Mouse (Mus musculus): ENCODE measurements around the gene Mroh2a. TPM values are rescaled to one million over a fixed set of nuclear protein-coding genes. Genes with fewer than 3 reads are reported as not detected.

The Mroh2a gene
- total and polyA plus RNA-seq, 2 experiments: 0.82 to 1.0 TPM

GRCm38 (mm10) chr1:88212341-88213045 is 14.3 kb upstream of the Mroh2a start:
- 42% methylated on average over 8 of the region's 8 CpGs for WGBS
- H3K4me3 ChIP-seq (ENCODE audit: insufficient read depth, low read depth, low read length): peak overlapping the region; percentile 17
- peaks cover 8% of the 10 kb centered on the region for H3K4me1 ChIP-seq (ENCODE audit: control insufficient read depth, insufficient read depth, low read length)
- peaks cover 16% of the 10 kb centered on the region for H3K79me2 ChIP-seq (ENCODE audit: control insufficient read depth, insufficient read depth, low read length)
- peak overlapping the region; percentile 56 for H3K9ac ChIP-seq (ENCODE audit: low read depth, low read length)
- H3K27me3 ChIP-seq (ENCODE audit: control insufficient read depth, insufficient read depth, low read length): no peaks in the 10 kb centered on the region
- H3K36me3 ChIP-seq (ENCODE audit: control insufficient read depth, insufficient read depth, low read length): peaks cover 25% of the 10 kb centered on the region
- H3K27ac ChIP-seq (replicated peaks; ENCODE audit: insufficient read depth, low read depth, low read length): peak overlapping the region; percentile 69
- TF ChIP-seq CTCF (IDR thresholded peaks at IDR 0.05; ENCODE audit: low read depth, low read length): no peak
- TF ChIP-seq POLR2A (IDR thresholded peaks at IDR 0.05; ENCODE audit: extremely low read depth, insufficient read depth, low read length): no peak
- peak; percentile 86 for DNase-seq (ENCODE audit: extremely low read depth, low read depth, low spot score)

- Histone ChIP-seq H3K4me3 (ENCODE audit: insufficient read depth, low read depth, low read length) (peak overlapping the region; percentile 17), H3K79me2 (ENCODE audit: control insufficient read depth, insufficient read depth, low read length) (peaks cover 14% of the 10 kb centered on the region), H3K36me3 (ENCODE audit: control insufficient read depth, insufficient read depth, low read length) (peaks cover 27% of the 10 kb centered on the region), H3K27me3 (ENCODE audit: control insufficient read depth, insufficient read depth, low read length) (no peaks in the 10 kb centered on the region), H3K9ac (ENCODE audit: low read depth, low read length) (peak overlapping the region; percentile 56), H3K4me1 (ENCODE audit: control insufficient read depth, insufficient read depth, low read length) (peaks cover 8% of the 10 kb centered on the region), H3K27ac (replicated peaks; ENCODE audit: insufficient read depth, low read depth, low read length) (peak overlapping the region; percentile 69)
- DNase-seq (ENCODE audit: extremely low read depth, low read depth, low spot score): peak; percentile 97
- TF ChIP-seq POLR2A (IDR thresholded peaks at IDR 0.05; ENCODE audit: extremely low read depth, insufficient read depth, low read length) (no peak), CTCF (IDR thresholded peaks at IDR 0.05; ENCODE audit: low read depth, low read length) (no peak)
- 39% methylated on average over 1 of the region's 1 CpGs for WGBS
Measured at GRCm38 (mm10) chr1:88213061-88213460, 13.7 kb upstream of the Mroh2a start.

GRCm38 (mm10) chr1:88213766-88214461 is 12.9 kb upstream of the Mroh2a start:
- Histone ChIP-seq H3K79me2 (ENCODE audit: control insufficient read depth, insufficient read depth, low read length) (peaks cover 14% of the 10 kb centered on the region), H3K27ac (replicated peaks; ENCODE audit: insufficient read depth, low read depth, low read length) (peak overlapping the region; percentile 67), H3K9ac (ENCODE audit: low read depth, low read length) (peak overlapping the region; percentile 52), H3K36me3 (ENCODE audit: control insufficient read depth, insufficient read depth, low read length) (peaks cover 27% of the 10 kb centered on the region), H3K4me3 (ENCODE audit: insufficient read depth, low read depth, low read length) (peak overlapping the region; percentile 41), H3K4me1 (ENCODE audit: control insufficient read depth, insufficient read depth, low read length) (peaks cover 8% of the 10 kb centered on the region), H3K27me3 (ENCODE audit: control insufficient read depth, insufficient read depth, low read length) (no peaks in the 10 kb centered on the region)
- TF ChIP-seq POLR2A (IDR thresholded peaks at IDR 0.05; ENCODE audit: extremely low read depth, insufficient read depth, low read length): no peak
- TF ChIP-seq CTCF (IDR thresholded peaks at IDR 0.05; ENCODE audit: low read depth, low read length): no peak
- peak; percentile 100 for DNase-seq (ENCODE audit: extremely low read depth, low read depth, low spot score)
- 37% methylated on average over 2 of the region's 2 CpGs for WGBS

GRCm38 (mm10) chr1:88214462-88214952 is 12.3 kb upstream of the Mroh2a start:
- peak overlapping the region; percentile 52 for H3K9ac ChIP-seq (ENCODE audit: low read depth, low read length)
- 62% methylated on average over 2 of the region's 2 CpGs for WGBS
- H3K36me3 ChIP-seq (ENCODE audit: control insufficient read depth, insufficient read depth, low read length): peaks cover 27% of the 10 kb centered on the region
- H3K27me3 ChIP-seq (ENCODE audit: control insufficient read depth, insufficient read depth, low read length): no peaks in the 10 kb centered on the region
- H3K4me3 ChIP-seq (ENCODE audit: insufficient read depth, low read depth, low read length): peak overlapping the region; percentile 41
- peak overlapping the region; percentile 67 for H3K27ac ChIP-seq (replicated peaks; ENCODE audit: insufficient read depth, low read depth, low read length)
- H3K79me2 ChIP-seq (ENCODE audit: control insufficient read depth, insufficient read depth, low read length): peaks cover 14% of the 10 kb centered on the region
- H3K4me1 ChIP-seq (ENCODE audit: control insufficient read depth, insufficient read depth, low read length): peaks cover 8% of the 10 kb centered on the region
- DNase-seq (ENCODE audit: extremely low read depth, low read depth, low spot score): peak; percentile 57
- TF ChIP-seq CTCF (IDR thresholded peaks at IDR 0.05; ENCODE audit: low read depth, low read length) (no peak), POLR2A (IDR thresholded peaks at IDR 0.05; ENCODE audit: extremely low read depth, insufficient read depth, low read length) (no peak)

GRCm38 (mm10) chr1:88215466-88216380 is 11.1 kb upstream of the Mroh2a start:
- peaks cover 8% of the 10 kb centered on the region for H3K4me1 ChIP-seq (ENCODE audit: control insufficient read depth, insufficient read depth, low read length)
- no peaks in the 10 kb centered on the region for H3K27me3 ChIP-seq (ENCODE audit: control insufficient read depth, insufficient read depth, low read length)
- WGBS: 71% methylated on average over 10 of the region's 10 CpGs
- H3K27ac ChIP-seq (replicated peaks; ENCODE audit: insufficient read depth, low read depth, low read length): no peak overlapping the region
- peaks cover 27% of the 10 kb centered on the region for H3K36me3 ChIP-seq (ENCODE audit: control insufficient read depth, insufficient read depth, low read length)
- no peak overlapping the region for H3K4me3 ChIP-seq (ENCODE audit: insufficient read depth, low read depth, low read length)
- H3K79me2 ChIP-seq (ENCODE audit: control insufficient read depth, insufficient read depth, low read length): peaks cover 14% of the 10 kb centered on the region
- TF ChIP-seq CTCF (IDR thresholded peaks at IDR 0.05; ENCODE audit: low read depth, low read length): no peak
- no peak for TF ChIP-seq POLR2A (IDR thresholded peaks at IDR 0.05; ENCODE audit: extremely low read depth, insufficient read depth, low read length)
- no peak for DNase-seq (ENCODE audit: extremely low read depth, low read depth, low spot score)
- no peak overlapping the region for H3K9ac ChIP-seq (ENCODE audit: low read depth, low read length)

Measured in liver, adult 2 months (tissue).